Mouse (Mus musculus): ENCODE measurements around the gene Nek3. TPM values are rescaled to one million over a fixed set of nuclear protein-coding genes. Genes with fewer than 3 reads are reported as not detected.

The Nek3 gene
- polyA plus RNA-seq, 1 experiment from 2014 or later, result 7.9 TPM

Other genes with a start within 250 kb of the Nek3 start
- not detected in 2 replicates for gene Defb15, start 233.7 kb downstream of the Nek3 start, polyA plus RNA-seq (2014; fragmentation: Nextera tagmentation; extraction: Ambion mirVana)
- not detected in 2 replicates for gene Defb35, start 228.1 kb downstream of the Nek3 start, polyA plus RNA-seq (2014; fragmentation: Nextera tagmentation; extraction: Ambion mirVana)
- not detected in 2 replicates for gene Defb13, start 219.7 kb downstream of the Nek3 start, polyA plus RNA-seq (2014; fragmentation: Nextera tagmentation; extraction: Ambion mirVana)
- gene Fam90a1a, start 207.7 kb downstream of the Nek3 start, polyA plus RNA-seq (2014; fragmentation: Nextera tagmentation; extraction: Ambion mirVana), result not detected in 2 replicates
- not detected in 2 replicates for gene Ccdc70, start 196.7 kb downstream of the Nek3 start, polyA plus RNA-seq (2014; fragmentation: Nextera tagmentation; extraction: Ambion mirVana)
- gene Atp7b, start 106.1 kb downstream of the Nek3 start, polyA plus RNA-seq (2014; fragmentation: Nextera tagmentation; extraction: Ambion mirVana), result 0.78 and 0.93 TPM in 2 replicates
- gene Alg11, start 105.7 kb downstream of the Nek3 start, polyA plus RNA-seq (2014; fragmentation: Nextera tagmentation; extraction: Ambion mirVana), result 34.5 and 43.8 TPM in 2 replicates
- not detected in 2 replicates for gene Nek5, start 41.4 kb downstream of the Nek3 start, polyA plus RNA-seq (2014; fragmentation: Nextera tagmentation; extraction: Ambion mirVana)
- gene Ckap2, start 19.4 kb upstream of the Nek3 start, polyA plus RNA-seq (2014; fragmentation: Nextera tagmentation; extraction: Ambion mirVana), result 55.0 and 58.3 TPM in 2 replicates
- 41.4 and 45.4 TPM in 2 replicates for gene Vps36, start 26.4 kb upstream of the Nek3 start, polyA plus RNA-seq (2014; fragmentation: Nextera tagmentation; extraction: Ambion mirVana)
- gene Thsd1, start 60.9 kb upstream of the Nek3 start, polyA plus RNA-seq (2014; fragmentation: Nextera tagmentation; extraction: Ambion mirVana), result 8.8 and 9.2 TPM in 2 replicates
- not detected in 2 replicates for gene Tpte, start 117.0 kb upstream of the Nek3 start, polyA plus RNA-seq (2014; fragmentation: Nextera tagmentation; extraction: Ambion mirVana)
- gene Slc25a15, start 232.2 kb upstream of the Nek3 start, polyA plus RNA-seq (2014; fragmentation: Nextera tagmentation; extraction: Ambion mirVana), result 14.6 and 16.7 TPM in 2 replicates
- 44.4 and 45.7 TPM in 2 replicates for gene Mrps31, start 244.9 kb upstream of the Nek3 start, polyA plus RNA-seq (2014; fragmentation: Nextera tagmentation; extraction: Ambion mirVana)

Data from limb, embryonic 11.5 days (tissue).